Mouse (Mus musculus) neural tube, embryonic 11.5 days (tissue): ENCODE data around the gene Spock1. TPM values are rescaled to one million over a fixed set of nuclear protein-coding genes. Genes with fewer than 3 reads are reported as not detected.

Source experiments
- ATAC-seq: fragments of 200-750 bp; cut with Nextera tagmentation; 2 replicates; pipeline ENCODE4 v1.8.0; 2017; ENCODE audit warnings: moderate number of reproducible peaks, mild to moderate bottlenecking, moderate TSS enrichment, moderate library complexity; ENCODE audit not compliant: insufficient read depth, low FRiP score, low TSS enrichment
- DNase-seq: peaks from one replicate; pipeline ENCODE4 v3.0.0-alpha.2; 2015; ENCODE audit warnings: low spot score
- H3K27ac ChIP-seq: fragments of 300-500 bp; sonication (generic); 2 replicates; pipeline ENCODE4 v1.5.1; 2014; ENCODE audit warnings: low read depth, mild to moderate bottlenecking, low read length
- H3K27me3 ChIP-seq: fragments of 300-500 bp; sonication (generic); 2 replicates; pipeline ENCODE4 v1.6.1; 2014; ENCODE audit warnings: mild to moderate bottlenecking, low read length, mixed read lengths; ENCODE audit not compliant: control insufficient read depth, insufficient read depth
- H3K36me3 ChIP-seq: fragments of 300-500 bp; sonication (generic); 2 replicates; pipeline ENCODE4 v1.6.1; 2014; ENCODE audit warnings: mild to moderate bottlenecking, low read length, moderate library complexity, mixed read lengths; ENCODE audit not compliant: control insufficient read depth, insufficient read depth
- H3K4me1 ChIP-seq: fragments of 300-500 bp; sonication (generic); 2 replicates; pipeline ENCODE4 v1.6.1; 2014; ENCODE audit warnings: low read length, mixed read lengths; ENCODE audit not compliant: control insufficient read depth, insufficient read depth
- H3K4me2 ChIP-seq: fragments of 300-500 bp; sonication (generic); 2 replicates; pipeline ENCODE4 v1.6.1; 2014; ENCODE audit warnings: low read depth, mild to moderate bottlenecking, moderate library complexity
- H3K4me3 ChIP-seq: fragments of 300-500 bp; sonication (generic); 2 replicates; pipeline ENCODE4 v1.5.1; 2014; ENCODE audit warnings: low read depth, low read length
- H3K9ac ChIP-seq: fragments of 300-500 bp; sonication (generic); 2 replicates; pipeline ENCODE4 v1.6.1; 2014; ENCODE audit warnings: mild to moderate bottlenecking, low read length
- H3K9me3 ChIP-seq: fragments of 300-500 bp; sonication (generic); 2 replicates; pipeline ENCODE4 v1.6.1; 2016; ENCODE audit warnings: low read length; ENCODE audit not compliant: control insufficient read depth
- whole genome bisulfite sequencing: fragments of 180-500 bp; shearing (Covaris S2); extraction: QIAGEN DNeasy Blood & Tissue Kit; methylation state at CpG from one replicate; pipeline ENCODE4 v1.1.7; 2014; 5-methylcytosine and 5-hydroxymethylcytosine counted together
- polyA plus RNA-seq: library from polyadenylated mRNA; unstranded; fragments of >200 nt; fragmentation: Nextera tagmentation; extraction: Ambion mirVana; gene quantifications from 2 replicates; pipeline ENCODE4 v1.2.1, GENCODE M21; 2014

Spock1 gene
- polyA plus RNA-seq, 1 experiment from 2014 or later: 23.3 TPM

DNA sequence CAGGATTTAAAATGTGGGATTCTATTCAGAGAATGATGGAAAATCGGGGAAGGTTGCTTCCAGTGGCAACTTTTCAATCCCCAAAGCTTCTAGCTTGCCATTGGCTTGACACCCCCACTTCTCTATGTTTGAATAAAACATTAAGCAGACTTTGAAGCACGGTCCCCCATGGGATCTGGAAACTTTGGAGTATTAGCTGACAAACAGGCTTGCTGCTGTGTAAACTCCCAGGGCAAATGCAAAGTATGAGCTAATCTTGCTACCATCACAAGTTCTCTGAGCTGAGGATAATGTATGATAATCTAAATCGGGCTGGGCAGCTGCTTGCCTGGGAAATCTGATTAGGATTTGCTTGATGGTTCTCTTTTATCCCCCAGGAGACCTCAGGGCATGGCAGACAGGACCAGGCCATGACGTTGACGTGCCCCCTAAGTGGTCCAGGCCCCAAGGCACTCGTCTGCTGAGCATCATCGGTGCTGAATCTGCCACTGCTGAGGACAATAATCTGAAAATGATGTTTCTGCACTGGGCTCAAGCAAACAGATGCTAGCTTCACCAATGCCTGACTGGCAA is 284.1 kb downstream of the Spock1 start:
- Histone ChIP-seq H3K9me3 (no peaks in the 10 kb centered on the region), H3K4me2 (no peak overlapping the region), H3K27ac (no peak overlapping the region), H3K27me3 (no peaks in the 10 kb centered on the region), H3K9ac (no peak overlapping the region), H3K4me1 (no peaks in the 10 kb centered on the region), H3K4me3 (no peak overlapping the region), H3K36me3 (no peaks in the 10 kb centered on the region)
- DNase-seq (peak; percentile 41), ATAC-seq (no peak)
- 68% methylated on average over 7 of the region's 7 CpGs for WGBS

DNA sequence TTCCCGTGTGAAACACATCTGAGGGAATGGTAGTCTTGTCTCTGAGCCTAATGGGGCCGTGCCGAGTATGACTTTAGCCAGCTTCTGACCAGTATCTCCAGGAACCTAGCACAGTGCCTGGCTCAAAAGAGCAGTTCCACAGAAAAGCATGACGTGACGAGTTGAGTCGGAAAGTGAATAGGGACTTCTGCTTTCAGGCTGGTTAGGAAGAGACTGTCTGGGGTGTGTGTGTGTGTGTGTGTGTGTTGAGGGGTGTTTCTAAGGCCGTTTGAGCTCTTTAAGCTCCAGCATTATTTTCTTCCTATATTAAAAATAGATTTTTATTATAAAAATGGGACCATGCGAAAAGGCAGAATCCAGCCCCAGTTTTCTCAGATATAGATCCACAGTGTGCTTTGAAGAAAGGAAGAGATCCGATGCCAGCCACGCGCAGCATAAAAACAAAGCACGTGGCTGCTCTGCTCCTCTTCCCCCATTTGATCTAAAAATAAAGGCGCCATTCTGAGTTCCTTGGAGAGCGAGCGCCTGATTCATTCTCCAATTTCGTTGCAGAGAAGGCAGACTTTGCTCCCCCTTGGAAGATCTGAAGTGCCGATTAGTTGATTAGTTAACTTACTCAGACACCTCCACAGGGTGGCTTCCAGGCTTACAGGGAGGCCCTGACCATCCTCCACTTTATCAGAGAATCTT is 288.9 kb downstream of the Spock1 start:
- Histone ChIP-seq H3K27me3 (no peaks in the 10 kb centered on the region), H3K36me3 (no peaks in the 10 kb centered on the region; the same call in 1 of the 2 replicates), H3K9me3 (no peaks in the 10 kb centered on the region), H3K4me2 (no peak overlapping the region), H3K9ac (no peak overlapping the region), H3K4me3 (no peak overlapping the region), H3K27ac (no peak overlapping the region), H3K4me1 (no peaks in the 10 kb centered on the region)
- ATAC-seq (no peak), DNase-seq (no peak)
- WGBS: 87% methylated on average over 17 of the region's 17 CpGs

DNA sequence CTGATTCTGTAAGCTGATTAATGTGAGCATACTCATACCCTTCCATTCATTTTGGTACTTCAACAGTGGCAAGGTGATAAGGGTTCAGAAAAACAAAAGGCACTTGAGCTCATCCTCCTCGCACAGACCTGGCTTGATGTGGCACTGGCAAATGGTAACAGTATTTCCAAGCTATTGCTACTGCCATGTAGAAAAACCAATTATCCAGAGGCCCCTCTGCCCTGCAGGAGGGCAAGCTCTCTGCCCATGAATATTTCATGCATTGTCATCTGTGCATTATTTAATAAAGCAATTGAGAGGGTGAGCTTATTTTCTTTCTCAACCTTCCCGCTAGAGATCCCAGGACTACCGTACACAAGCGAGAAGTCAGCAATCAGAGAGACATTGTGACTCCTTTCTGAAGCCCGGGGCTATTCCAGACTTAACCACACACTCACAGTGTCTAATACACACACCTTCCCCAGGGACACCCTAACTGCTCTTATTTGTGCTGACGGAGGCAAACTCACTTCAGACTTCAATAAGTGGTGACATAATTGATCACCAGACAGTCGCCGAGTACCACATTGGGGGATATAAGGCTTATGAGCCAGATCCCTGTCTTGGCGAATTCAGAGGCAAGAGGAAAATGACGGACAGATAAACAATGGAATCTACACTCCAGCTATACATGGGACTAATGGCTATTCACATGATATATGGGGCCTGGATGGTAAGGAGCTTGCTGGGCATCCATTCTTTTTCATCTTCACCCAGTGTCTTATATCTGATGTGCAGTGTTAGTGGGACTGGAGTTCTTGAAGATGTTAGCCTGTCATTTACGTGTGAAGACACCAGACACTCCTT is 296.6 kb downstream of the Spock1 start:
- H3K4me1 ChIP-seq: no peaks in the 10 kb centered on the region
- WGBS: 76% methylated on average over 11 of the region's 11 CpGs
- H3K27me3 ChIP-seq: no peaks in the 10 kb centered on the region
- H3K4me2 ChIP-seq: no peak overlapping the region
- ATAC-seq: no peak
- peak; percentile 27 for DNase-seq
- H3K4me3 ChIP-seq: no peak overlapping the region
- H3K36me3 ChIP-seq: no peaks in the 10 kb centered on the region; the same call in 1 of the 2 replicates
- H3K9me3 ChIP-seq: no peaks in the 10 kb centered on the region
- no peak overlapping the region for H3K9ac ChIP-seq
- 0 out of 2 replicates have a peak overlapping the region, but pooled peaks have one; percentile 62 for H3K27ac ChIP-seq

- no peaks in the 10 kb centered on the region for H3K9me3 ChIP-seq
- no peak for DNase-seq
- H3K36me3 ChIP-seq: no peaks in the 10 kb centered on the region; the same call in 1 of the 2 replicates
- WGBS: 65% methylated on average over 7 of the region's 7 CpGs
- H3K4me1 ChIP-seq: no peaks in the 10 kb centered on the region
- H3K27me3 ChIP-seq: peaks cover 6% of the 10 kb centered on the region
- no peak for ATAC-seq
- no peak overlapping the region for H3K4me2 ChIP-seq
- no peak overlapping the region for H3K4me3 ChIP-seq
- H3K27ac ChIP-seq: no peak overlapping the region
- H3K9ac ChIP-seq: no peak overlapping the region
These were observed 298.2 kb downstream of the Spock1 start for GRCm38 (mm10) chr13:57609946-57610345.

DNA sequence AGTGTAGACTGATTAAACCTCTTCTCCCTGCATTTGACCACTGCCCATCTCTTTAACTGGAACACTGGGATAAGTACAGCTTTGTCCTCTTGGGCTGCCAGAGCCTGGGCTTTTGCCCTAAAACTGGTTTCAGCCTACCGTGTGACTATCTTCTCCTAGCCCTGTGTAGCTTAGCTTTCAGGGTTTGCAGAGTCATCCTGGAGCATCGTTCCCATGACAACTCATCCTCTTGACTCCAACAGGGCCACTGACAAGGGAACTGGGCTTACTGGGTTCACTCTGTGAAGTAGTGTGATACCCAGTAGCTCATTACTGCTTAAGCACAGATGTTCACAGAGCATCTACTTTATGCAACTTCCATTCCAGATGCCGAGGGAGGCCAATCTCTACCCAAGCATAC is 303.7 kb downstream of the Spock1 start:
- 83% methylated on average over 3 of the region's 3 CpGs for WGBS
- no peak overlapping the region for H3K27ac ChIP-seq
- DNase-seq: no peak
- H3K9ac ChIP-seq: no peak overlapping the region
- no peaks in the 10 kb centered on the region for H3K9me3 ChIP-seq
- no peak for ATAC-seq
- H3K36me3 ChIP-seq: no peaks in the 10 kb centered on the region
- peaks cover 31% of the 10 kb centered on the region for H3K27me3 ChIP-seq
- H3K4me1 ChIP-seq: 0 out of 2 replicates have a peak, but pooled peaks cover 4% of the 10 kb centered on the region
- H3K4me3 ChIP-seq: no peak overlapping the region
- no peak overlapping the region for H3K4me2 ChIP-seq

DNA sequence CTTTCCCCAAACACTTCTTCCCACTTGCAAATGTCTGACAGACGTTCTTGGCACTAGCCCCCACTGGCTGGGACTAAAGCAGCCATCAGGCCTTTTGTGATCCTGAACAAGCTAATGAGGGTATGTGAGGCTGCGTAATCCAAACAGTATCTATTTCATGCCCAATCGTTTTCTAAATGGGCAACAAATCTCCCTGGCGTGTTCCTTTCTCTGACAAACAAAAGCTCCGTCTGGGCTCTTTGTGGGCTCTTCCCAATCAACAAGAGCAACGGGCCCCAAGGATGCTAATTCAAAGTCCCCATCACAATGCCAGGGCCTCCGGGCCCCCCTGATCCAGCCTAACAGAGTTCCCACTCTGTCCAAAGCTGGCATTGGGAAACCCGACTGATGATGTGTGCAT is 304.9 kb downstream of the Spock1 start:
- H3K27ac ChIP-seq: no peak overlapping the region
- DNase-seq (peak; percentile 76), ATAC-seq (peak; percentile 88)
- H3K9me3 ChIP-seq: no peaks in the 10 kb centered on the region
- 36% methylated on average over 8 of the region's 8 CpGs for WGBS
- no peak overlapping the region for H3K4me2 ChIP-seq
- no peaks in the 10 kb centered on the region for H3K36me3 ChIP-seq
- no peak overlapping the region for H3K9ac ChIP-seq
- H3K4me1 ChIP-seq: 0 out of 2 replicates have a peak, but pooled peaks cover 4% of the 10 kb centered on the region
- no peak overlapping the region for H3K4me3 ChIP-seq
- H3K27me3 ChIP-seq: peaks cover 37% of the 10 kb centered on the region

- no peaks in the 10 kb centered on the region for H3K36me3 ChIP-seq
- peaks cover 8% of the 10 kb centered on the region; the same call in 1 of the 2 replicates for H3K4me1 ChIP-seq
- no peaks in the 10 kb centered on the region for H3K9me3 ChIP-seq
- no peak for ATAC-seq
- no peak overlapping the region for H3K4me3 ChIP-seq
- H3K27me3 ChIP-seq: peaks cover 16% of the 10 kb centered on the region; the same call in 1 of the 2 replicates
- 81% methylated on average over 6 of the region's 6 CpGs for WGBS
- peak overlapping the region; percentile 76 for H3K27ac ChIP-seq
- peak overlapping the region; percentile 2; the same call in 1 of the 2 replicates for H3K4me2 ChIP-seq
- peak overlapping the region; percentile 41 for H3K9ac ChIP-seq
- no peak for DNase-seq
These were observed 312.4 kb downstream of the Spock1 start for GRCm38 (mm10) chr13:57595761-57596051.

DNA sequence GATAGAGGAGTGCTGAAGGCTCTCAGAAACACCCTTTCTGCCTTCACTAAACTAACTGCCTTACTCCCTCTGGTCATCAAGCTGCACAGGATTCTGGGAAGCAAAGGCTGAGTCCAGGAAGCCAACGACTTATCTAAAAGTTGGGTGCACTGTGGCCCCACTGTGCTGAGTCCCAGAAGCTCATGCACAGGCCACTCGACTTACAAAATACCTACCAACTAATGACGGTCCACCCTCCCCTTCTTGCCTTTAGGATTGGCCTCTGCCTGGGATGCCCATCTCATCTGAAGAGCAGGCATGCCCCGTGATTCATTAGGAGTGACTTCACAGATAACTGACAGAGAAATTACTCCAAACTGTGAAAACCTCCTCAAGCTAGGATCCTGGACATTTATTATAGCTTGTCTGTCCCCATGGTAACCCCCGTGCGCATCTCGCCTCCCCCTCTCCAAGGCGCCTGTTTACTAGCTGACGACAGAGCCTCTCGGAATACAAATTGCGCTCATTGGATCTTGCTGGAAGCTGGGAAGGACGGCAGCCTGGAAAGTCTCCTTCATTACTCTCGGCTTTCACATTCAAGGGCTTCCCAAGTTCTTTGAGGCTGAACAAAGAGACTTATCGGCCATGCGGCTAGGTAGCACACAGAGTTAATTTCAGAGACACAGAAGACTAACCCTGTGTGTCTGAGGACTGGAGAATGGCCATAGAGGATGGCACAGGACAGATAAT is 312.9 kb downstream of the Spock1 start:
- H3K9me3 ChIP-seq: no peaks in the 10 kb centered on the region
- no peak overlapping the region for H3K4me3 ChIP-seq
- peak overlapping the region; percentile 2; the same call in 1 of the 2 replicates for H3K4me2 ChIP-seq
- peak; percentile 78 for ATAC-seq
- H3K27me3 ChIP-seq: peaks cover 12% of the 10 kb centered on the region; the same call in 1 of the 2 replicates
- H3K27ac ChIP-seq: peak overlapping the region; percentile 76
- peaks cover 8% of the 10 kb centered on the region; the same call in 1 of the 2 replicates for H3K4me1 ChIP-seq
- H3K9ac ChIP-seq: peak overlapping the region; percentile 41
- 43% methylated on average over 15 of the region's 15 CpGs for WGBS
- peak; percentile 72 for DNase-seq
- no peaks in the 10 kb centered on the region for H3K36me3 ChIP-seq
